ENCODE assay signal across 17 mouse cellular contexts in genomic region chr19:36792589-36792988, GRCm38 (mm10). TPM values are rescaled to one million over a fixed set of nuclear protein-coding genes. Genes with fewer than 3 reads are reported as not detected.
A peak's percentile ranks its signal among the peaks of the same experiment; 100 is the strongest.
DNase-seq lines count a peak whose midpoint lies in the region; ATAC-seq and TF ChIP-seq lines count a peak whose summit lies in the region.
"Had no signal": no experiment of that assay in that cellular context is flagged by ENCODE, and none has a peak within 500 bp of the region (broad histone marks: within the 10 kb centered on the region; RNA-seq: fewer than 3 reads in every experiment).

No protein-coding gene starts in this region.

- no peak overlapping the region for H3K9ac ChIP-seq in kidney, embryonic 16.5 days (replicated peaks; ENCODE audit: low read length)
- H3K9ac ChIP-seq in CH12.LX (ENCODE audit: insufficient read depth, low read depth): no peak overlapping the region
- no peak overlapping the region for H3K9ac ChIP-seq in hindbrain, embryonic 12.5 days
- no peak overlapping the region for H3K9ac ChIP-seq in hindbrain, embryonic 14.5 days
- H3K9ac ChIP-seq: liver, embryonic 15.5 days; neural tube, embryonic 12.5 days had no signal

- no peaks in the 10 kb centered on the region for H3K9me3 ChIP-seq in kidney, embryonic 16.5 days (ENCODE audit: low read length)
- H3K9me3 ChIP-seq in CH12.LX (replicated peaks; ENCODE audit: low read length): no peaks in the 10 kb centered on the region
- no peaks in the 10 kb centered on the region for H3K9me3 ChIP-seq in hindbrain, embryonic 12.5 days (replicated peaks)
- no peaks in the 10 kb centered on the region for H3K9me3 ChIP-seq in hindbrain, embryonic 14.5 days (ENCODE audit: control insufficient read depth, low read length)
- H3K9me3 ChIP-seq: liver, embryonic 15.5 days; megakaryocyte, embryonic 14.5 days; neural tube, embryonic 12.5 days had no signal

- in situ Hi-C loops in CH12.LX (cut with MboI; ENCODE audit: low pct_ligation_motif_present, low pct_unique_long_range_greater_than_20kb, low sequenced_read_pairs): no loop called here

- peak overlapping the region; percentile 59; the same call in 1 of the 2 replicates for H3K27ac ChIP-seq in kidney, embryonic 16.5 days (ENCODE audit: low read length)
- no peak overlapping the region for H3K27ac ChIP-seq in CH12.LX (ENCODE audit: insufficient read depth, low read depth)
- no peak overlapping the region for H3K27ac ChIP-seq in hindbrain, embryonic 12.5 days
- H3K27ac ChIP-seq in hindbrain, embryonic 14.5 days: no peak overlapping the region
- H3K27ac ChIP-seq: liver, embryonic 15.5 days; neural tube, embryonic 12.5 days had no signal

- no peak for ATAC-seq in kidney, embryonic 16.5 days (ENCODE audit: low FRiP score, low TSS enrichment)
- ATAC-seq in hindbrain, embryonic 12.5 days (ENCODE audit: low FRiP score): no peak
- no peak for ATAC-seq in hindbrain, embryonic 14.5 days (ENCODE audit: low FRiP score)

- no peaks in the 10 kb centered on the region for H3K79me2 ChIP-seq in CH12.LX (replicated peaks; ENCODE audit: control insufficient read depth, extremely low read depth, insufficient read depth, poor library complexity, severe bottlenecking)

- 72% methylated on average over 8 of the region's 8 CpGs for WGBS in kidney, embryonic 16.5 days
- 93% methylated on average over 8 of the region's 8 CpGs for WGBS in hindbrain, embryonic 12.5 days
- WGBS in hindbrain, embryonic 14.5 days: 90% methylated on average over 8 of the region's 8 CpGs

- H3K36me3 ChIP-seq in kidney, embryonic 16.5 days (ENCODE audit: insufficient read depth, low read length): no peaks in the 10 kb centered on the region
- no peaks in the 10 kb centered on the region for H3K36me3 ChIP-seq in CH12.LX (replicated peaks in 1 of 2; ENCODE audit: control insufficient read depth in 1 of 2, insufficient read depth in 1 of 2, low read length in 1 of 2)
- no peaks in the 10 kb centered on the region for H3K36me3 ChIP-seq in hindbrain, embryonic 12.5 days
- H3K36me3 ChIP-seq in hindbrain, embryonic 14.5 days (replicated peaks; ENCODE audit: control insufficient read depth, insufficient read depth): no peaks in the 10 kb centered on the region
- H3K36me3 ChIP-seq: liver, embryonic 15.5 days; neural tube, embryonic 12.5 days had no signal

- TF ChIP-seq EP300 in CH12.LX (IDR thresholded peaks at IDR 0.05; ENCODE audit: low read length): peak; percentile 68

- TF ChIP-seq CTCF in CH12.LX (conservative IDR thresholded peaks at IDR 0.05 in 1 of 2, IDR thresholded peaks at IDR 0.05 in 1 of 2; ENCODE audit: low read depth in 2 of 2, low read length in 2 of 2): no peak

- DNase-seq in kidney, postnatal 25 days: no peak
- peak; percentile 74 for DNase-seq in CH12.LX (ENCODE audit: extremely low read depth)
- DNase-seq in fat pad, adult 2 months (ENCODE audit: extremely low read depth, low read depth, low spot score): peak; percentile 79
- DNase-seq in lung, postnatal 25 days (ENCODE audit: low spot score): peak; percentile 38
- DNase-seq in right cerebral cortex, adult 18-20 months: no peak
- DNase-seq in hindbrain, embryonic 14.5 days (ENCODE audit: low spot score): no peak
- DNase-seq: adrenal gland, adult 8-10 months; cerebellum, adult 9-10 months; gastrocnemius, postnatal 36 days; kidney, postnatal 36 days; spleen, adult 18-20 months had no signal

- no peak overlapping the region for H3K4me3 ChIP-seq in kidney, embryonic 16.5 days (ENCODE audit: low read length)
- H3K4me3 ChIP-seq in CH12.LX (replicated peaks in 1 of 3; ENCODE audit: low read depth in 2 of 3, low read length in 2 of 3, poor library complexity in 1 of 3): no peak overlapping the region
- no peak overlapping the region for H3K4me3 ChIP-seq in hindbrain, embryonic 12.5 days
- H3K4me3 ChIP-seq in hindbrain, embryonic 14.5 days (replicated peaks; ENCODE audit: low read length): no peak overlapping the region
- H3K4me3 ChIP-seq: erythroblast, embryonic 14.5 days; liver, embryonic 15.5 days; megakaryocyte, embryonic 14.5 days; neural tube, embryonic 12.5 days had no signal

- peaks cover 20% of the 10 kb centered on the region for H3K4me1 ChIP-seq in kidney, embryonic 16.5 days (ENCODE audit: insufficient read depth, low read length)
- H3K4me1 ChIP-seq in CH12.LX (ENCODE audit: control insufficient read depth in 1 of 2, insufficient read depth in 2 of 2): peaks cover 2 to 6% of the 10 kb centered on the region in 2 experiments; a peak in 3 of 4 replicates
- peaks cover 2% of the 10 kb centered on the region; the same call in 1 of the 2 replicates for H3K4me1 ChIP-seq in hindbrain, embryonic 12.5 days
- 0 out of 2 replicates have a peak, but pooled peaks cover 6% of the 10 kb centered on the region for H3K4me1 ChIP-seq in hindbrain, embryonic 14.5 days (replicated peaks; ENCODE audit: control insufficient read depth, insufficient read depth, low read length)
- H3K4me1 ChIP-seq: megakaryocyte, embryonic 14.5 days had no signal

- dilution Hi-C loops in CH12.LX (cut with MboI; ENCODE audit: extremely low pct_ligation_motif_present, extremely low pct_unique_long_range_greater_than_20kb, low sequenced_read_pairs): no loop called here

- no peak for TF ChIP-seq RAD21 in CH12.LX (IDR thresholded peaks at IDR 0.05; ENCODE audit: low read depth, low read length)

- TF ChIP-seq POLR2A in CH12.LX (IDR thresholded peaks at IDR 0.05; ENCODE audit: low read depth, low read length): no peak

- H3K4me2 ChIP-seq in kidney, embryonic 16.5 days (replicated peaks; ENCODE audit: low read depth, low read length): no peak overlapping the region
- 0 out of 2 replicates have a peak overlapping the region, but pooled peaks have one; percentile 17 for H3K4me2 ChIP-seq in CH12.LX (ENCODE audit: insufficient read depth, low read depth, poor library complexity, severe bottlenecking)
- H3K4me2 ChIP-seq in hindbrain, embryonic 12.5 days (replicated peaks): no peak overlapping the region
- H3K4me2 ChIP-seq in hindbrain, embryonic 14.5 days (replicated peaks): no peak overlapping the region
- H3K4me2 ChIP-seq: liver, embryonic 15.5 days; neural tube, embryonic 12.5 days had no signal

- H3K27me3 ChIP-seq in kidney, embryonic 16.5 days (ENCODE audit: insufficient read depth, low read length): no peaks in the 10 kb centered on the region
- H3K27me3 ChIP-seq in CH12.LX (replicated peaks): no peaks in the 10 kb centered on the region
- no peaks in the 10 kb centered on the region for H3K27me3 ChIP-seq in hindbrain, embryonic 12.5 days
- no peaks in the 10 kb centered on the region for H3K27me3 ChIP-seq in hindbrain, embryonic 14.5 days (ENCODE audit: control insufficient read depth, insufficient read depth, low read length)
- H3K27me3 ChIP-seq: liver, embryonic 15.5 days; neural tube, embryonic 12.5 days had no signal

TF ChIP-seq in CH12.LX, 34 proteins besides CTCF, POLR2A, EP300 and RAD21:
- peak; percentile 94 for TF ChIP-seq IRF4 (IDR thresholded peaks at IDR 0.05; ENCODE audit: low read depth, low read length)
- TF ChIP-seq MYC (IDR thresholded peaks at IDR 0.05; ENCODE audit: low read depth, low read length): 0 out of 2 replicates have a peak, but pooled peaks have one; percentile 29
- no peak for TF ChIP-seq USF1 (IDR thresholded peaks at IDR 0.05; ENCODE audit: low read depth, low read length)
- TF ChIP-seq CHD1 (IDR thresholded peaks at IDR 0.05; ENCODE audit: low read depth, low read length): no peak
- 0 out of 2 replicates have a peak, but pooled peaks have one; percentile 26 for TF ChIP-seq TCF12 (IDR thresholded peaks at IDR 0.05; ENCODE audit: low read depth, low read length)
- peak; percentile 71 for TF ChIP-seq JUN (IDR thresholded peaks at IDR 0.05; ENCODE audit: insufficient read depth, low read depth, low read length)
- peak; percentile 90 for TF ChIP-seq JUND (conservative IDR thresholded peaks at IDR 0.05; ENCODE audit: low read depth, low read length)
- TF ChIP-seq MAX (IDR thresholded peaks at IDR 0.05; ENCODE audit: low read length): peak; percentile 50; the same call in 1 of the 2 replicates
- no peak for TF ChIP-seq RCOR1 (conservative IDR thresholded peaks at IDR 0.05; ENCODE audit: low read depth, low read length)
- TF ChIP-seq ZC3H11A (IDR thresholded peaks at IDR 0.05; ENCODE audit: low read depth, low read length): no peak
- TF ChIP-seq NRF1 (IDR thresholded peaks at IDR 0.05; ENCODE audit: low read depth, low read length): peak; percentile 59
- TF ChIP-seq MAFK (IDR thresholded peaks at IDR 0.05; ENCODE audit: insufficient replicate concordance, low read length): no peak
- no peak for TF ChIP-seq ELF1 (IDR thresholded peaks at IDR 0.05; ENCODE audit: low read depth, low read length)
- no peak for TF ChIP-seq ETS1 (conservative IDR thresholded peaks at IDR 0.05; ENCODE audit: low read depth, low read length)
- no peak for TF ChIP-seq MEF2A (IDR thresholded peaks at IDR 0.05; ENCODE audit: borderline replicate concordance, low read depth, low read length)
- no peak for TF ChIP-seq ZMIZ1 (IDR thresholded peaks at IDR 0.05; ENCODE audit: low read depth, low read length)
- TF ChIP-seq TBP (conservative IDR thresholded peaks at IDR 0.05; ENCODE audit: low read depth, low read length): no peak
- TF ChIP-seq KAT2A (IDR thresholded peaks at IDR 0.05; ENCODE audit: insufficient replicate concordance, low read length): no peak
- no peak for TF ChIP-seq ZKSCAN1 (IDR thresholded peaks at IDR 0.05; ENCODE audit: borderline replicate concordance, low read depth, low read length)
- TF ChIP-seq MXI1 (IDR thresholded peaks at IDR 0.05; ENCODE audit: low read depth, low read length): no peak

RNA-seq across cellular contexts. Expression of gene Tnks2, which starts 41.4 kb away (rescaled TPM):
- polyA plus RNA-seq in kidney, embryonic 16.5 days (2015; fragmentation: Nextera tagmentation; extraction: Ambion mirVana): 27.7 and 41.9 TPM in 2 replicates
- 72.4 and 73.1 TPM in 2 replicates for total RNA-seq in CH12.LX (2012; rRNA removed)
- total RNA-seq in CH12.LX (2014; rRNA removed): 90.5 and 104 TPM in 2 replicates
- 48.0 and 59.7 TPM in 2 replicates for polyA plus RNA-seq in CH12.LX (2012; ENCODE audit: insufficient read length, low read depth)
- polyA plus RNA-seq in hindbrain, embryonic 12.5 days (2016; fragmentation: Nextera tagmentation; extraction: Ambion mirVana): 99.6 and 99.9 TPM in 2 replicates
- 76.7 and 80.6 TPM in 2 replicates for polyA plus RNA-seq in hindbrain, embryonic 14.5 days (2014; fragmentation: Nextera tagmentation; extraction: Ambion mirVana)

RNA-seq across cellular contexts. Expression of gene Ppp1r3c, which starts 56.1 kb away (rescaled TPM):
- polyA plus RNA-seq in kidney, embryonic 16.5 days (2015; fragmentation: Nextera tagmentation; extraction: Ambion mirVana): 22.1 and 24.5 TPM in 2 replicates
- total RNA-seq in CH12.LX (2012; rRNA removed) (not detected in 2 replicates), CH12.LX (2014; rRNA removed) (not detected in 2 replicates)
- polyA plus RNA-seq in CH12.LX (2012; ENCODE audit: insufficient read length, low read depth): not detected in 2 replicates
- polyA plus RNA-seq in hindbrain, embryonic 12.5 days (2016; fragmentation: Nextera tagmentation; extraction: Ambion mirVana): 8.1 and 8.3 TPM in 2 replicates
- 29.8 and 32.5 TPM in 2 replicates for polyA plus RNA-seq in hindbrain, embryonic 14.5 days (2014; fragmentation: Nextera tagmentation; extraction: Ambion mirVana)
- polyA plus RNA-seq: erythroblast, embryonic 14.5 days had no signal

Comparison
In these comparisons a context has a peak if more than half of its experiments do, and no peak if none do; other contexts are left out.
1. DNase-seq: peak in CH12.LX (single experiment), fat pad, adult 2 months (single experiment) and lung, postnatal 25 days (single experiment); none in kidney, postnatal 25 days (0 of 2), right cerebral cortex, adult 18-20 months (single experiment) and hindbrain, embryonic 14.5 days (single experiment).